Mouse (Mus musculus) lung, embryonic 14.5 days (tissue): Measurements from ENCODE around the gene Abcf2. TPM values are rescaled to one million over a fixed set of nuclear protein-coding genes. Genes with fewer than 3 reads are reported as not detected.

Experiments
- ATAC-seq: fragments of 200-750 bp; cut with Nextera tagmentation; 2 replicates; pipeline ENCODE4 v1.8.0; 2017; ENCODE audit warnings: mild to moderate bottlenecking, moderate TSS enrichment, moderate library complexity; ENCODE audit not compliant: insufficient read depth
- DNase-seq: peaks from one replicate; pipeline ENCODE4 v3.0.0-alpha.2; 2015
- H3K27ac ChIP-seq: fragments of 300-500 bp; sonication (generic); 2 replicates; pipeline ENCODE4 v1.5.1; 2014; ENCODE audit warnings: low read depth, mild to moderate bottlenecking, moderate library complexity
- H3K27me3 ChIP-seq: fragments of 300-500 bp; sonication (generic); 2 replicates; pipeline ENCODE4 v1.6.1; 2014; ENCODE audit warnings: low read length, control low read depth; ENCODE audit not compliant: insufficient read depth
- H3K36me3 ChIP-seq: fragments of 300-500 bp; sonication (generic); 2 replicates; pipeline ENCODE4 v1.6.1; 2014; ENCODE audit warnings: control low read depth; ENCODE audit not compliant: insufficient read depth
- H3K4me1 ChIP-seq: fragments of 300-500 bp; sonication (generic); 2 replicates; pipeline ENCODE4 v1.6.1; 2014; ENCODE audit warnings: antibody characterized with exemption, control low read depth; ENCODE audit not compliant: insufficient read depth
- H3K4me2 ChIP-seq: fragments of 300-500 bp; sonication (generic); 2 replicates; pipeline ENCODE4 v1.6.1; 2014; ENCODE audit warnings: mild to moderate bottlenecking
- H3K4me3 ChIP-seq: fragments of 300-500 bp; sonication (generic); 2 replicates; pipeline ENCODE4 v1.5.1; 2014; ENCODE audit warnings: low read depth, low read length
- H3K9ac ChIP-seq: fragments of 300-500 bp; sonication (generic); 2 replicates; pipeline ENCODE4 v1.6.1; 2014
- H3K9me3 ChIP-seq: fragments of 300-500 bp; sonication (generic); 2 replicates; pipeline ENCODE4 v1.6.1; 2016; ENCODE audit warnings: low read depth, low read length, control low read depth
- CTCF ChIP-seq: IDR thresholded peaks from 2 replicates; pipeline ENCODE4 v1.5.1; 2016; ENCODE audit warnings: antibody characterized with exemption, low read depth
- WGBS: fragments of 180-500 bp; shearing (Covaris S2); extraction: QIAGEN DNeasy Blood & Tissue Kit; methylation state at CpG from one replicate; pipeline ENCODE4 v1.1.7; 2014; 5-methylcytosine and 5-hydroxymethylcytosine counted together
- polyA plus RNA-seq: library from polyadenylated mRNA; unstranded; fragments of >200 nt; fragmentation: Nextera tagmentation; extraction: Ambion mirVana; gene quantifications from 2 replicates; pipeline ENCODE4 v1.2.1, GENCODE M21; 2014

Gene Abcf2
- polyA plus RNA-seq, 1 experiment from 2014 or later = 120 TPM

- H3K9me3 ChIP-seq = no peaks in the 10 kb centered on the region
- H3K4me1 ChIP-seq = peaks cover 8% of the 10 kb centered on the region
- no peak overlapping the region for H3K4me3 ChIP-seq
- DNase-seq (peak; percentile 35), ATAC-seq (no peak)
- peak overlapping the region; percentile 31 for H3K4me2 ChIP-seq
- no peak overlapping the region for H3K9ac ChIP-seq
- no peak overlapping the region for H3K27ac ChIP-seq
- WGBS = 55% methylated on average over 24 of the region's 24 CpGs
- H3K27me3 ChIP-seq = no peaks in the 10 kb centered on the region
- peaks cover 56% of the 10 kb centered on the region for H3K36me3 ChIP-seq
- no peak for TF ChIP-seq CTCF
Measured at GRCm38 (mm10) chr5:24591796-24592470, 14.7 kb upstream of the Abcf2 start.

DNA sequence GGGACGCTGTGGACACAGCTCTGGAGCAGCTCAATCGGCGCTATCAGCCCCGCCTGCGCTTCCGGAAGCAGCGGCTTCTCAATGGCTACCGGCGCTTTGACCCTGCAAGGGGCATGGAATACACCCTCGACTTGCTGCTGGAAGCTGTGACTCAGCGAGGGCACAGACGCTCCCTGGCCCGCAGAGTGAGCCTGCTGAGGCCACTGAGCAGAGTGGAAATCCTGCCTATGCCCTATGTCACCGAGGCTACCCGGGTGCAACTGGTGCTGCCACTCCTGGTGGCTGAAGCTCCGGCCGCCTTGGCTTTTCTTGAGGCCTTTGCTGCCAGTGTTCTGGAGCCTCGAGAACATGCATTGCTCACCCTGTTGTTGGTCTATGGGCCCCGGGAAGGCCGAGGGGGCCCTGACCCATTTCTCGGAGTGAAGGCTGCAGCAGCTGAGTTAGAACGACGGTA lies 14.0 kb upstream of the Abcf2 start:
- DNase-seq (peak; percentile 31), ATAC-seq (no peak)
- peak overlapping the region; percentile 31 for H3K4me2 ChIP-seq
- H3K9ac ChIP-seq = no peak overlapping the region
- H3K27me3 ChIP-seq = no peaks in the 10 kb centered on the region
- no peak overlapping the region for H3K4me3 ChIP-seq
- peaks cover 8% of the 10 kb centered on the region; the same call in 1 of the 2 replicates for H3K4me1 ChIP-seq
- no peaks in the 10 kb centered on the region for H3K9me3 ChIP-seq
- peaks cover 56% of the 10 kb centered on the region for H3K36me3 ChIP-seq
- 38% methylated on average over 23 of the region's 23 CpGs for WGBS
- TF ChIP-seq CTCF = no peak
- H3K27ac ChIP-seq = no peak overlapping the region; the same call in 1 of the 2 replicates

- Histone ChIP-seq H3K9ac (no peak overlapping the region), H3K27ac (no peak overlapping the region), H3K4me2 (no peak overlapping the region), H3K27me3 (no peaks in the 10 kb centered on the region), H3K4me3 (no peak overlapping the region), H3K36me3 (peaks cover 51% of the 10 kb centered on the region), H3K9me3 (no peaks in the 10 kb centered on the region), H3K4me1 (peaks cover 8% of the 10 kb centered on the region; the same call in 1 of the 2 replicates)
- DNase-seq (no peak), ATAC-seq (no peak)
- WGBS = 89% methylated on average over 20 of the region's 20 CpGs
- TF ChIP-seq CTCF = no peak
Measured at GRCm38 (mm10) chr5:24589511-24590500, 12.5 kb upstream of the Abcf2 start.

GRCm38 (mm10) chr5:24587200-24587577 lies 9.9 kb upstream of the Abcf2 start:
- peak overlapping the region; percentile 76 for H3K9ac ChIP-seq
- peak overlapping the region; percentile 92 for H3K4me2 ChIP-seq
- peaks cover 25% of the 10 kb centered on the region for H3K36me3 ChIP-seq
- no peak for TF ChIP-seq CTCF
- no peaks in the 10 kb centered on the region for H3K27me3 ChIP-seq
- H3K27ac ChIP-seq = peak overlapping the region; percentile 54; the same call in 1 of the 2 replicates
- 11% methylated on average over 4 of the region's 4 CpGs for WGBS
- peaks cover 8% of the 10 kb centered on the region; the same call in 1 of the 2 replicates for H3K4me1 ChIP-seq
- H3K9me3 ChIP-seq = no peaks in the 10 kb centered on the region
- ATAC-seq = 0 out of 2 replicates have a peak, but pooled peaks have one; percentile 15
- H3K4me3 ChIP-seq = peak overlapping the region; percentile 76
- DNase-seq = no peak

- H3K4me3 ChIP-seq = peak within 1 kb of the TSS; percentile 76
- H3K27ac ChIP-seq = peak within 1 kb of the TSS; percentile 54; the same call in 1 of the 2 replicates
- ATAC-seq = peak; percentile 92
- H3K36me3 ChIP-seq = peaks cover 21% of the 10 kb centered on the region
- DNase-seq = peak; percentile 91
- H3K9ac ChIP-seq = peak within 1 kb of the TSS; percentile 76
- H3K4me1 ChIP-seq = peaks cover 8% of the 10 kb centered on the region; the same call in 1 of the 2 replicates
- H3K4me2 ChIP-seq = peak within 1 kb of the TSS; percentile 92
- WGBS = under 1% methylated on average over 43 of the region's 43 CpGs
- no peaks in the 10 kb centered on the region for H3K27me3 ChIP-seq
- H3K9me3 ChIP-seq = no peaks in the 10 kb centered on the region
- no peak for TF ChIP-seq CTCF
Measured at GRCm38 (mm10) chr5:24586547-24587199, 9.4 kb upstream of the Abcf2 start, which contains the start of gene Chpf2. TSS of gene Chpf2 (plus strand) at chr5:24586741.

GRCm38 (mm10) chr5:24586106-24586505 lies 8.8 kb upstream of the Abcf2 start:
- Histone ChIP-seq H3K9me3 (no peaks in the 10 kb centered on the region), H3K27ac (no peak overlapping the region), H3K4me3 (peak overlapping the region; percentile 76), H3K9ac (peak overlapping the region; percentile 76), H3K27me3 (no peaks in the 10 kb centered on the region), H3K4me1 (peaks cover 8% of the 10 kb centered on the region; the same call in 1 of the 2 replicates), H3K4me2 (peak overlapping the region; percentile 92), H3K36me3 (peaks cover 15% of the 10 kb centered on the region)
- TF ChIP-seq CTCF = no peak
- DNase-seq (no peak), ATAC-seq (no peak; the same call in 1 of the 2 replicates)
- 9% methylated on average over 8 of the region's 8 CpGs for WGBS
